Comparison of ENCODE assay signal across 8 mouse cellular contexts in genomic region chr17:51111194-51111593, GRCm38 (mm10).
DNase-seq lines count a peak whose midpoint lies in the region; ATAC-seq and TF ChIP-seq lines count a peak whose summit lies in the region.

No protein-coding gene starts in this region.

- H3K4me3 ChIP-seq in hindbrain, embryonic 14.5 days (replicated peaks; ENCODE audit: low read length), result no peak overlapping the region
- no peak overlapping the region for H3K4me3 ChIP-seq in hindbrain, embryonic 13.5 days
- no peak overlapping the region for H3K4me3 ChIP-seq in forebrain, postnatal 0 days (ENCODE audit: low read depth, low read length)

- peak; percentile 68 for TF ChIP-seq CTCF in forebrain, postnatal 0 days (IDR thresholded peaks at IDR 0.05; ENCODE audit: low read depth)

- H3K36me3 ChIP-seq in hindbrain, embryonic 14.5 days (replicated peaks; ENCODE audit: control insufficient read depth, insufficient read depth), result no peaks in the 10 kb centered on the region
- no peaks in the 10 kb centered on the region for H3K36me3 ChIP-seq in hindbrain, embryonic 13.5 days
- H3K36me3 ChIP-seq in forebrain, postnatal 0 days (ENCODE audit: insufficient read depth), result no peaks in the 10 kb centered on the region

- H3K9ac ChIP-seq in hindbrain, embryonic 14.5 days, result no peak overlapping the region
- no peak overlapping the region for H3K9ac ChIP-seq in hindbrain, embryonic 13.5 days
- H3K9ac ChIP-seq in forebrain, postnatal 0 days, result no peak overlapping the region

- no peaks in the 10 kb centered on the region for H3K9me3 ChIP-seq in hindbrain, embryonic 14.5 days (ENCODE audit: control insufficient read depth, low read length)
- no peaks in the 10 kb centered on the region for H3K9me3 ChIP-seq in hindbrain, embryonic 13.5 days
- H3K9me3 ChIP-seq in forebrain, postnatal 0 days (ENCODE audit: low read length), result no peaks in the 10 kb centered on the region

- WGBS in hindbrain, embryonic 14.5 days, result 68% methylated on average over 2 of the region's 2 CpGs
- WGBS in hindbrain, embryonic 13.5 days, result 66% methylated on average over 2 of the region's 2 CpGs
- 43% methylated on average over 2 of the region's 2 CpGs for WGBS in forebrain, postnatal 0 days

- no peak overlapping the region for H3K27ac ChIP-seq in hindbrain, embryonic 14.5 days
- H3K27ac ChIP-seq in hindbrain, embryonic 13.5 days, result no peak overlapping the region
- H3K27ac ChIP-seq in forebrain, postnatal 0 days (ENCODE audit: low read depth, low read length), result no peak overlapping the region

- H3K4me2 ChIP-seq in hindbrain, embryonic 14.5 days (replicated peaks), result no peak overlapping the region
- no peak overlapping the region for H3K4me2 ChIP-seq in hindbrain, embryonic 13.5 days
- no peak overlapping the region for H3K4me2 ChIP-seq in forebrain, postnatal 0 days (ENCODE audit: low read depth)

- ATAC-seq in hindbrain, embryonic 14.5 days (ENCODE audit: low FRiP score), result no peak; the same call in 1 of the 2 replicates
- ATAC-seq in hindbrain, embryonic 13.5 days (ENCODE audit: low FRiP score), result no peak
- ATAC-seq in forebrain, postnatal 0 days, result peak; percentile 70

- no peaks in the 10 kb centered on the region for H3K4me1 ChIP-seq in hindbrain, embryonic 14.5 days (replicated peaks; ENCODE audit: control insufficient read depth, insufficient read depth, low read length)
- no peaks in the 10 kb centered on the region for H3K4me1 ChIP-seq in hindbrain, embryonic 13.5 days (replicated peaks)
- H3K4me1 ChIP-seq in forebrain, postnatal 0 days (ENCODE audit: insufficient read depth), result no peaks in the 10 kb centered on the region

- no peaks in the 10 kb centered on the region for H3K27me3 ChIP-seq in hindbrain, embryonic 14.5 days (ENCODE audit: control insufficient read depth, insufficient read depth, low read length)
- no peaks in the 10 kb centered on the region for H3K27me3 ChIP-seq in hindbrain, embryonic 13.5 days
- no peaks in the 10 kb centered on the region for H3K27me3 ChIP-seq in forebrain, postnatal 0 days (ENCODE audit: insufficient read depth, low read length)

- DNase-seq in hindbrain, embryonic 14.5 days (ENCODE audit: low spot score), result peak; percentile 62
- peak; percentile 13 for DNase-seq in thymus, postnatal 0 days (ENCODE audit: low spot score)
- no peak for DNase-seq in thymus, adult 18-20 months
- DNase-seq in forebrain, postnatal 0 days, result peak; percentile 50
- peak; percentile 33 for DNase-seq in telencephalon, adult 2 months (ENCODE audit: low read depth, low spot score)
- no peak for DNase-seq in ovary, postnatal 10 days (ENCODE audit: low spot score)
- no peak for DNase-seq in neural tube, embryonic 10.5 days (ENCODE audit: extremely low spot score, low spot score)

Comparison
In these comparisons a context has a peak if more than half of its experiments do, and no peak if none do; other contexts are left out.
1. DNase-seq: peak in hindbrain, embryonic 14.5 days (single experiment), thymus, postnatal 0 days (single experiment), forebrain, postnatal 0 days (single experiment) and telencephalon, adult 2 months (single experiment); none in thymus, adult 18-20 months (0 of 2), ovary, postnatal 10 days (single experiment) and neural tube, embryonic 10.5 days (single experiment).